In the genomic region with DNA sequence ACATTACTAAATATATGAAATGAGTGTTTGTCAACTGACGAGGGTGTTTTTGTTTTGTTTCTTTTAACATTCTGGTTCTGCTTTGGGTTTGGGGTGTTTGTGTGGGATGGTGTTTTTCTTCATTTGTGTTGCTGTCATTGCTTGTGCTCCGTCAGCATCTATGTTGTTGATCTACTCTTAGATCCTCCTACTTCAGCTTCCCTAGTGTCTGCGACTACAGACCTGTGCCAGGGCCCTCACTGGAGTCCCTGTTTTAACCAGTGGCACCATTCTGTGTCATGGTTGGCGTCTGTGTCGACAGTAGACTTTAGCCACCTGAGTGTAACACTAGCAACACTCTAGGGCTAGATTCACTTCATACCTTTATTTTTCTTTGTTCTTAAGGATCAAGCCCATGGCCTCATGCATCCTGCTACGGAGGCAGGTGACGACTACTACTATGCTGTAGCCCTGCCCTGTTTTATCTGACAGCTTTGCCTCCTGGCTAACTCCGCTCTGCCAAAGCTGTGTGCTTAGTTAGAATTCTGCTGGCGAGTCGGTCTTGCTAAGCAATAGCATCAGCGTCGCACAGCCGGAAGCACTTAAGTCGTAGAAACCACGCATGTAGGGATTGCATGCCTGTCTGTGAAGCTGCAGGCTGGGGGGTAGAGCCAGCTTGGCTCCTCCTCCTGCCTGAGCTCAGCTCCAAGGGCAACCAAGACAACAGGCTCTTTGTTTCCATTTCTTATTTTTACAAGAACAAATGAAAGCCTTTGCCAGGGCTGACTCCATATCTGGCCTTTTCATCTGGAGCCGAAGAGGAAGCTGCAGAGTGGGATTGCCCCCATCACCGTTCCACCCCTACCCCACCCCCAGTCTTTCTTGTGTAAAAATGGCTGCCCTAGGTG, we compare ENCODE assay signal across 8 mouse cellular contexts.
A peak's percentile ranks its signal among the peaks of the same experiment; 100 is the strongest.
DNase-seq lines count a peak whose midpoint lies in the region; ATAC-seq lines count a peak whose summit lies in the region.

No protein-coding gene starts in this region.

- DNase-seq in adrenal gland, adult (ENCODE audit: inconsistent age in 2 of 2, low spot score in 1 of 2), result peak; percentile 45 to 72
- no peak for DNase-seq in adrenal gland, postnatal 4 days (ENCODE audit: low spot score in 2 of 2)
- peak; percentile 96 for DNase-seq in embryonic facial prominence, embryonic 14.5 days (ENCODE audit: low spot score)
- peak; percentile 72 for DNase-seq in heart, adult 8-10 months (ENCODE audit: low spot score)
- peak; percentile 61 for DNase-seq in kidney, adult 11 months
- peak; percentile 21 to 35 for DNase-seq in left cerebral cortex, postnatal 36 days (ENCODE audit: low spot score in 2 of 2)
- peak; percentile 20 to 35 for DNase-seq in right cerebral cortex, postnatal 36 days (ENCODE audit: low spot score in 2 of 2)

- intact Hi-C loops in left cerebral cortex, postnatal 36 days (cut with DNase I), result no loop called here

- H3K27me3 ChIP-seq in embryonic facial prominence, embryonic 14.5 days (replicated peaks; ENCODE audit: control insufficient read depth, insufficient read depth, low read length), result no peaks in the 10 kb centered on the region

- WGBS in embryonic facial prominence, embryonic 14.5 days, result 21% methylated on average over 17 of the region's 17 CpGs

- peak overlapping the region; percentile 90 for H3K27ac ChIP-seq in embryonic facial prominence, embryonic 14.5 days (replicated peaks; ENCODE audit: low read depth, low read length)

- H3K9ac ChIP-seq in embryonic facial prominence, embryonic 14.5 days (ENCODE audit: low read depth, low read length), result peak overlapping the region; percentile 25; the same call in 1 of the 2 replicates

- no peaks in the 10 kb centered on the region for H3K36me3 ChIP-seq in embryonic facial prominence, embryonic 14.5 days (ENCODE audit: control insufficient read depth, insufficient read depth, low read length)

- H3K4me2 ChIP-seq in embryonic facial prominence, embryonic 14.5 days (ENCODE audit: low read depth, low read length), result peak overlapping the region; percentile 39

- H3K9me3 ChIP-seq in embryonic facial prominence, embryonic 14.5 days (ENCODE audit: control insufficient read depth, low read length), result no peaks in the 10 kb centered on the region

- peak; percentile 93 for ATAC-seq in embryonic facial prominence, embryonic 14.5 days (ENCODE audit: low read depth)
- peak; percentile 83; the same call in 1 of the 2 replicates for ATAC-seq in megakaryocyte-erythroid progenitor cell, adult 5-6 weeks (replicated peaks; ENCODE audit: low FRiP score, low TSS enrichment, poor library complexity, severe bottlenecking)

- peaks cover 14% of the 10 kb centered on the region for H3K4me1 ChIP-seq in embryonic facial prominence, embryonic 14.5 days (ENCODE audit: control insufficient read depth, insufficient read depth, low read length)

- H3K4me3 ChIP-seq in embryonic facial prominence, embryonic 14.5 days (ENCODE audit: low read depth, low read length), result 0 out of 2 replicates have a peak overlapping the region, but pooled peaks have one; percentile 3

Comparison
In these comparisons a context has a peak if more than half of its experiments do, and no peak if none do; other contexts are left out.
1. DNase-seq: peak in adrenal gland, adult (2 of 2), embryonic facial prominence, embryonic 14.5 days (single experiment), heart, adult 8-10 months (single experiment), kidney, adult 11 months (single experiment), left cerebral cortex, postnatal 36 days (2 of 2) and right cerebral cortex, postnatal 36 days (2 of 2); none in adrenal gland, postnatal 4 days (0 of 2).